Mouse (Mus musculus) ES-Bruce4 (cell line): ENCODE results near the gene Kcnma1. TPM values are rescaled to one million over a fixed set of nuclear protein-coding genes. Genes with fewer than 3 reads are reported as not detected.

ENCODE experiments used
- H3K27ac ChIP-seq: 2 replicates; pipeline ENCODE4 v1.5.1; 2012; ENCODE audit warnings: low read length, inconsistent platforms; ENCODE audit not compliant: insufficient read depth
- H3K27me3 ChIP-seq: 2 replicates; pipeline ENCODE4 v1.6.1; 2012; ENCODE audit warnings: mild to moderate bottlenecking, low read length, inconsistent platforms; ENCODE audit not compliant: control insufficient read depth, poor library complexity, insufficient read depth, severe bottlenecking
- H3K36me3 ChIP-seq: 2 replicates; pipeline ENCODE4 v1.6.1; 2012; ENCODE audit warnings: inconsistent platforms, mild to moderate bottlenecking, low read length, moderate library complexity; ENCODE audit not compliant: control insufficient read depth, poor library complexity, insufficient read depth, severe bottlenecking
- H3K4me1 ChIP-seq: one replicate; pipeline ENCODE4 v1.8.1; 2011; ENCODE audit warnings: low read length; ENCODE audit not compliant: control insufficient read depth, insufficient read depth
- H3K4me3 ChIP-seq: 2 replicates; pipeline ENCODE4 v1.5.1; 2011; ENCODE audit warnings: low read depth, mild to moderate bottlenecking, low read length
- H3K9ac ChIP-seq: 2 replicates; pipeline ENCODE4 v1.6.1; 2012; ENCODE audit warnings: low read depth, mild to moderate bottlenecking, inconsistent platforms; ENCODE audit not compliant: poor library complexity, severe bottlenecking
- H3K9me3 ChIP-seq: replicated peaks from 2 replicates; pipeline ENCODE4 v1.6.1; 2012; ENCODE audit warnings: mild to moderate bottlenecking, low read length, inconsistent platforms; ENCODE audit not compliant: control insufficient read depth, poor library complexity, insufficient read depth, severe bottlenecking
- CTCF ChIP-seq: IDR thresholded peaks from one replicate; pipeline ENCODE4 v1.8.1; 2011; ENCODE audit warnings: low read depth, low read length
- EP300 ChIP-seq: IDR thresholded peaks from 2 replicates; pipeline ENCODE4 v1.6.1; 2011; ENCODE audit warnings: low read depth, low read length; ENCODE audit not compliant: insufficient read depth
- POLR2A ChIP-seq: IDR thresholded peaks from one replicate; pipeline ENCODE4 v1.8.1; 2011; ENCODE audit warnings: low read length; ENCODE audit not compliant: insufficient read depth
- polyA plus RNA-seq: library from polyadenylated mRNA; stranded (reverse); fragments of >200 nt; gene quantifications from 2 replicates; pipeline ENCODE4 v1.2.4, GENCODE M21; 2011; ENCODE audit warnings: low read depth; ENCODE audit not compliant: missing spikeins, insufficient read depth, insufficient read length

The Kcnma1 gene
- polyA plus RNA-seq, 1 experiment, result 1.8 TPM

DNA sequence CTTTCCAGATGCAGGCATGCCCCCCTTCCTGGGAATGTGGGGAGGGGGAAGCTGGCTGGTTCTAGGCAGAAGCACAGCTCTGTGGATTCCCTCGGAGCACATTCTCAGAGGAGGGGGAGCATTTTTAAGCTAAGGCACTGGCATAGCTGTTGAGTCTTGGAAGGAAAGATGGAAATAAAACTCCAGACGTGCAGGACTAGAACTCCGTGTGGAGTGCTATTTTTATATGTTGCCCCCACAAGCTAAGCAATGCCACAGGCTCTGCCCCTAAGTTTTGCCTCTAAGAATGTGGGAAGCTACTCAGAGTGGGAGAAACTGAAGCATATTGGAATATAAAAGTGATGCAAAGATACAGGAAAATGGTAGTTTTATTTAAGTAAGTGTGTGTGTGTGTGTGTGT is 85.1 kb downstream of the Kcnma1 start:
- Histone ChIP-seq H3K4me3 (no peak overlapping the region), H3K9me3 (no peaks in the 10 kb centered on the region), H3K27ac (no peak overlapping the region), H3K36me3 (no peaks in the 10 kb centered on the region), H3K9ac (no peak overlapping the region), H3K4me1 (no peaks in the 10 kb centered on the region), H3K27me3 (no peaks in the 10 kb centered on the region)
- TF ChIP-seq POLR2A (no peak), EP300 (no peak), CTCF (no peak)

DNA sequence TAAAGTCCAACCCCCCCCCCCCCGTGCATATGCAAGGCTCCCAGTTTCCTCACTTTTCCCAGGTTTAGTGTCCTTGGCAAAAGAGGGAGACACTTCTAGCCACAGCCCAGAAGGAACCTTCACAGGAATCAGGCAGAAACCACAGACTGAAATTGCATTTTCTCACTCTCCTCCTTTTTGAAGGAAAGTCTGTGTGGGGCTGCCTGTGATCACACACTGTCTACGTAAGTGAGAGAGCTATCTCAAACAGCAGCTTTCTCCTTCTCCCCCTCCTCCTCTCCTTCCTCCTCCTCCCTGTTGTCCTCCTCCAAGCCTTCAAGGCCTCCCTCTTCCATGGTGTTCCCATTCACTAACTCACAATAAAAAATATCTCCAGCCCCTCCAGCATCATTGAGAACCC is 90.9 kb downstream of the Kcnma1 start:
- Histone ChIP-seq H3K27me3 (no peaks in the 10 kb centered on the region), H3K36me3 (no peaks in the 10 kb centered on the region), H3K9ac (no peak overlapping the region), H3K27ac (no peak overlapping the region), H3K4me1 (no peaks in the 10 kb centered on the region), H3K9me3 (no peaks in the 10 kb centered on the region), H3K4me3 (no peak overlapping the region)
- TF ChIP-seq CTCF (no peak), EP300 (no peak), POLR2A (no peak)

DNA sequence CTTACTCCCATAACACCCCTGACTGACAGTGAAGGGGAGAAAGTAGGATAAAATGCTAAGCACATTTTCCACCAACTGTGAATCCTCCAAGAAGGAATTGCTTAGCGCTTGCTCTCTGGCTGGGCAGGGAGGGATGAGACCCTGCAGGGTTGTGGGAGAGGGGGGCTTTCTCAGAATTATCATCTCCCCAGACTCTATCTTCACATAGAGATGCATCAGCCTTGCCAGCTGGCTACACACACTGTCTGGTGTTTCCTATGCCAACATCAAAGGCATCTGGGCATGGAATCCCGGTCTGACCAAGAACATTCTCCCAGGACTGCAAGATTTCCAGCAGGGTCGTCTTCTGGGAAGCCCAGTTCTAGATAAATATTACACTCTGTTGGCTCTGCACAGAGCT is 91.5 kb downstream of the Kcnma1 start:
- H3K9me3 ChIP-seq, result no peaks in the 10 kb centered on the region
- no peak overlapping the region for H3K4me3 ChIP-seq
- no peaks in the 10 kb centered on the region for H3K4me1 ChIP-seq
- TF ChIP-seq CTCF (no peak), EP300 (no peak), POLR2A (no peak)
- no peak overlapping the region for H3K9ac ChIP-seq
- no peaks in the 10 kb centered on the region for H3K27me3 ChIP-seq
- no peak overlapping the region for H3K27ac ChIP-seq
- H3K36me3 ChIP-seq, result no peaks in the 10 kb centered on the region

DNA sequence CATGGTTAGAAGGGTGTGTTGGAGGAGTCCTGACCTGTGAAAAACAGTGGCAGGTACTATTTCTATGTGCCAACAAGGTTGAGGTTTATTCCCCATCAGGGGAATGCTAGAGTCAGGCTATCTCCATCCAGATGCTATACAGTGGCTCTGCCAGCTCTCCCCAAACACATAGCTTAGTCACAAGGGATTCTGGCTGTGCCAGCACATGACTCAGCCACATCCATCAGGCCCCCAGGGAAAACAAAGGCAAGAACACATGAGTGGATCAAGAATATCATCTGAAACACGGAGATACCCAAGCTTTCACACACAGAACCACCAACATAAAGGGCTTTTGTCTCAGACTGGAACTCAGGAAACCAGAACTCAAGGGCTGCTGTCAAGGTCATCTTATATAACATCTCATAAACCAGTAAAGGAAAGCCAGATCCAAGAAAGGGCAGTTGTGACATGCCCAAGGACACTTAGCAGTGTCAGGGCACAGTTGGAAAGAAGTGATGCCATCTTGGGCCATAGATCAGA is 103.1 kb downstream of the Kcnma1 start:
- Histone ChIP-seq H3K36me3 (no peaks in the 10 kb centered on the region), H3K4me3 (no peak overlapping the region), H3K9me3 (no peaks in the 10 kb centered on the region), H3K4me1 (no peaks in the 10 kb centered on the region), H3K9ac (no peak overlapping the region), H3K27me3 (no peaks in the 10 kb centered on the region), H3K27ac (no peak overlapping the region)
- TF ChIP-seq EP300 (no peak), POLR2A (no peak), CTCF (no peak)

DNA sequence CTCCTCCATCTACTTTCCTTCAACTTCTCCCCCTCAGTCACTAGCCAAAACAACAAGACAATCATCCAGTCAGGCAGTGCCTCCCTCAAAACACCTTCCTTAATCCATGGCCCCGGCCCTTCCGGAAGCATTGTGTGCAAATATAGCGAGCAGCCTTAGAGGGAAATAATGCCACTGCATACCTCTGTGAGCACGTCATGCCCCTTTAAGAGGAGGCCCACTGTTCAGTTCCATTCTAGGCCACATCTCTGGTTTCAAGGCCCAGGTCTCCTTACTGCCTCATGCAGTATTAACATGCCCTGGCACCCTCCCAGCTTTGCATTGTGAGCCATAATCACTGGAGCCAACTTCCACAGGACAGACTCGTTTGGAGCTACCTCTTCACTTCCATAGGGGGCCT is 105.7 kb downstream of the Kcnma1 start:
- H3K36me3 ChIP-seq, result no peaks in the 10 kb centered on the region
- no peak overlapping the region for H3K9ac ChIP-seq
- H3K9me3 ChIP-seq, result no peaks in the 10 kb centered on the region
- H3K4me1 ChIP-seq, result no peaks in the 10 kb centered on the region
- no peaks in the 10 kb centered on the region for H3K27me3 ChIP-seq
- H3K4me3 ChIP-seq, result no peak overlapping the region
- TF ChIP-seq CTCF (no peak), POLR2A (no peak), EP300 (no peak)
- no peak overlapping the region for H3K27ac ChIP-seq

DNA sequence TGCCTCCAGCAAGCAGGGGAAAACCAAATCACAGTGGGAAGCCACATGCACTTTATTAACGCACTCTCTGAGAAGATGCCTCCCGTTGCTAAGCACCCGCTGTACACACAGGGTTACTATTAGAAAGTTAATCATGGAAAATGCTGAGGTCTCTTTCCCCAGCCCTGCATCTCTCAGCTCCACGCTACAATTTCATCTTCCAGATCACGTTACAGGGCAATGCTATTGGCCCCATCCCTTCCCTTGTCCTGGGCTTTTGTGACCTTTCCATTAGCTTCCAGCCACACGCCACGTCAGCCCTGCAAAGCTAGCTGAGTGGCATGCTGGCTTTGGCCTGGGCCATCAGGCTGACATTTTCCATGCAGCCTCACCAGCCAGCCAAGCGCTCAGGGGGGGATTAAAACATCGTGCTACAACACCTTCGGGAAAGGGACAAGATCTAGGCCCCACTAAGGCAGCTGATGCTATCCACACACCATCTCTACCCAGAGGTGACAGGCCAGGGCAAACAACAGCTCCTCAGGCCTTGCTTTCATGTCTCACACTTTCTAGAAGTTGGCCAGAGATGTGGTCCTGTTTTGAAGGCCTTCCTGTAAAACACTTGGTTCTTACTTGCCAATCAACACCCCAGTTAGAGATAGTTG is 111.5 kb downstream of the Kcnma1 start:
- H3K27ac ChIP-seq, result no peak overlapping the region
- TF ChIP-seq EP300 (no peak), CTCF (no peak), POLR2A (no peak)
- H3K27me3 ChIP-seq, result no peaks in the 10 kb centered on the region
- no peaks in the 10 kb centered on the region for H3K36me3 ChIP-seq
- no peaks in the 10 kb centered on the region for H3K9me3 ChIP-seq
- no peak overlapping the region for H3K9ac ChIP-seq
- no peaks in the 10 kb centered on the region for H3K4me1 ChIP-seq
- H3K4me3 ChIP-seq, result no peak overlapping the region
